10 mouse cellular contexts compared by ENCODE assay signal in the genomic region with DNA sequence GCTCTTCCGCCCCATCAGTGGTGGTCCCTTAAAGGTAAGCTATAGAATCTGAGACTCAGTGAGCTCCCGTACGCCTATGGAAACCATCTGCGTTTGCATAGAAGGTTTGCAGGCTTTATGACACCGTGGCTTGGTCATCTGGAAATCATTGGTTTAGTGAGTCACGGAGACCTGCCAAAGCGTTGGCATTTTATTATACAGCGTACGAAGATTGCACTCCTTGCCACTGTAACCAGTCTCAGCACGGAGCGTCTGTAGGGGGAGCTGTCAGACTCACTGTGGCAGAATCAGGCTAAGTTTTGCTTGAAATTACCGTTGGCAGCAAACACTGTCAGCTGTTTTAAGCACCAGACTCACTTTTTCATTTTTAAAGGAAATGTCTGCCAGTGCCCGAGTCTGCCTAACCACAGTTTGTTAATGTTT. TPM values are rescaled to one million over a fixed set of nuclear protein-coding genes. Genes with fewer than 3 reads are reported as not detected.
DNase-seq lines count a peak whose midpoint lies in the region; ATAC-seq and TF ChIP-seq lines count a peak whose summit lies in the region.
"Had no signal": no experiment of that assay in that cellular context is flagged by ENCODE, and none has a peak within 500 bp of the region (broad histone marks: within the 10 kb centered on the region; RNA-seq: fewer than 3 reads in every experiment).

No protein-coding gene starts in this region.

- H3K9me3 ChIP-seq in intestine, postnatal 0 days (ENCODE audit: control insufficient read depth): no peaks in the 10 kb centered on the region
- H3K9me3 ChIP-seq in intestine, embryonic 16.5 days (ENCODE audit: control insufficient read depth, low read length): no peaks in the 10 kb centered on the region
- H3K9me3 ChIP-seq in forebrain, embryonic 10.5 days: no peaks in the 10 kb centered on the region
- H3K9me3 ChIP-seq: liver, embryonic 15.5 days had no signal

- peak; percentile 18 for DNase-seq in MN1 (ENCODE audit: low spot score)
- DNase-seq in cerebellum, postnatal 14 days: peak; percentile 50 to 59
- DNase-seq in layer of hippocampus, adult 18-20 months (ENCODE audit: low spot score in 2 of 2): peak; percentile 58 to 89
- DNase-seq in lung, postnatal 14 days: peak; percentile 64
- no peak for DNase-seq in urinary bladder, adult 2 months (ENCODE audit: low spot score)
- no peak for DNase-seq in forebrain, embryonic 10.5 days (ENCODE audit: extremely low spot score, low spot score)

- ATAC-seq in intestine, postnatal 0 days: no peak
- ATAC-seq in intestine, embryonic 16.5 days: no peak

- no peaks in the 10 kb centered on the region for H3K4me1 ChIP-seq in intestine, postnatal 0 days (replicated peaks; ENCODE audit: control insufficient read depth, insufficient read depth, low read length)
- no peaks in the 10 kb centered on the region for H3K4me1 ChIP-seq in intestine, embryonic 16.5 days (ENCODE audit: control insufficient read depth, insufficient read depth, low read length)
- H3K4me1 ChIP-seq in forebrain, embryonic 10.5 days: no peaks in the 10 kb centered on the region
- H3K4me1 ChIP-seq: liver, embryonic 15.5 days had no signal

- peaks cover 21% of the 10 kb centered on the region for H3K36me3 ChIP-seq in intestine, postnatal 0 days (ENCODE audit: control insufficient read depth, insufficient read depth)
- no peaks in the 10 kb centered on the region for H3K36me3 ChIP-seq in intestine, embryonic 16.5 days (ENCODE audit: control insufficient read depth, insufficient read depth, low read length)
- H3K36me3 ChIP-seq in forebrain, embryonic 10.5 days (replicated peaks): peaks cover 42% of the 10 kb centered on the region

- H3K27me3 ChIP-seq in intestine, postnatal 0 days (replicated peaks; ENCODE audit: control insufficient read depth, insufficient read depth, low read length): no peaks in the 10 kb centered on the region
- no peaks in the 10 kb centered on the region for H3K27me3 ChIP-seq in intestine, embryonic 16.5 days (replicated peaks; ENCODE audit: control insufficient read depth, insufficient read depth, low read length)
- H3K27me3 ChIP-seq in forebrain, embryonic 10.5 days (ENCODE audit: poor library complexity, severe bottlenecking): no peaks in the 10 kb centered on the region
- H3K27me3 ChIP-seq: liver, embryonic 15.5 days had no signal

- WGBS in intestine, postnatal 0 days: 65% methylated on average over 13 of the region's 13 CpGs
- WGBS in intestine, embryonic 16.5 days: 73% methylated on average over 13 of the region's 13 CpGs
- 90% methylated on average over 13 of the region's 13 CpGs for WGBS in forebrain, embryonic 10.5 days

- no peak overlapping the region for H3K4me3 ChIP-seq in intestine, postnatal 0 days (ENCODE audit: low read depth, low read length)
- H3K4me3 ChIP-seq in intestine, embryonic 16.5 days (ENCODE audit: low read length): no peak overlapping the region
- no peak overlapping the region for H3K4me3 ChIP-seq in forebrain, embryonic 10.5 days
- H3K4me3 ChIP-seq: liver, embryonic 15.5 days had no signal

- H3K27ac ChIP-seq in intestine, postnatal 0 days (ENCODE audit: low read depth, low read length): no peak overlapping the region
- H3K27ac ChIP-seq in intestine, embryonic 16.5 days (ENCODE audit: low read length): no peak overlapping the region
- H3K27ac ChIP-seq in forebrain, embryonic 10.5 days: no peak overlapping the region
- H3K27ac ChIP-seq: liver, embryonic 15.5 days had no signal

- no peak overlapping the region for H3K9ac ChIP-seq in intestine, postnatal 0 days (ENCODE audit: low read depth, low read length)
- H3K9ac ChIP-seq in intestine, embryonic 16.5 days (ENCODE audit: low read depth, low read length): no peak overlapping the region
- H3K9ac ChIP-seq: liver, embryonic 15.5 days had no signal

- TF ChIP-seq CTCF in intestine, postnatal 0 days (IDR thresholded peaks at IDR 0.05; ENCODE audit: low read depth): peak; percentile 67

- no peak overlapping the region for H3K4me2 ChIP-seq in intestine, postnatal 0 days (replicated peaks; ENCODE audit: low read depth)
- H3K4me2 ChIP-seq in intestine, embryonic 16.5 days (ENCODE audit: low read depth, low read length): no peak overlapping the region
- H3K4me2 ChIP-seq: liver, embryonic 15.5 days had no signal

RNA-seq across cellular contexts. Expression of a gene that starts 44.4 kb away (rescaled TPM):
- 0.07 and 0.21 TPM in 2 replicates for polyA plus RNA-seq in intestine, postnatal 0 days (2015; fragmentation: Nextera tagmentation; extraction: Ambion mirVana)
- 0.22 and 0.45 TPM in 2 replicates for polyA plus RNA-seq in intestine, embryonic 16.5 days (2015; fragmentation: Nextera tagmentation; extraction: Ambion mirVana)
- total RNA-seq in layer of hippocampus, adult 18-20 months (2021): 1 to 10 TPM; 5.1 TPM
- polyA plus RNA-seq in urinary bladder, adult 2 months (2012; rRNA removed): 0.03 TPM in 1 of 2 replicates, not detected in the other
- not detected in 2 replicates for polyA plus RNA-seq in forebrain, embryonic 10.5 days (2016; fragmentation: Nextera tagmentation; extraction: Ambion mirVana)
- polyA plus RNA-seq: liver, embryonic 15.5 days had no signal

RNA-seq across cellular contexts. Expression of a gene that starts 55.6 kb away (rescaled TPM):
- polyA plus RNA-seq in intestine, postnatal 0 days (2015; fragmentation: Nextera tagmentation; extraction: Ambion mirVana): 25.0 and 27.8 TPM in 2 replicates
- 55.6 and 57.5 TPM in 2 replicates for polyA plus RNA-seq in intestine, embryonic 16.5 days (2015; fragmentation: Nextera tagmentation; extraction: Ambion mirVana)
- 100 to 1,000 TPM; 118 to 122 TPM for total RNA-seq in layer of hippocampus, adult 18-20 months (2021)
- polyA plus RNA-seq in urinary bladder, adult 2 months (2012; rRNA removed): 38.6 and 48.0 TPM in 2 replicates
- polyA plus RNA-seq in forebrain, embryonic 10.5 days (2016; fragmentation: Nextera tagmentation; extraction: Ambion mirVana): 59.4 and 59.9 TPM in 2 replicates

RNA-seq across cellular contexts. Expression of a gene that starts 56.0 kb away (rescaled TPM):
- polyA plus RNA-seq in intestine, postnatal 0 days (2015; fragmentation: Nextera tagmentation; extraction: Ambion mirVana): 0.44 TPM in 1 of 2 replicates, not detected in the other
- polyA plus RNA-seq in intestine, embryonic 16.5 days (2015; fragmentation: Nextera tagmentation; extraction: Ambion mirVana): not detected in 2 replicates
- not detected for total RNA-seq in layer of hippocampus, adult 18-20 months (2021)
- polyA plus RNA-seq in urinary bladder, adult 2 months (2012; rRNA removed): 0.03 TPM in 1 of 2 replicates, not detected in the other
- not detected in 2 replicates for polyA plus RNA-seq in forebrain, embryonic 10.5 days (2016; fragmentation: Nextera tagmentation; extraction: Ambion mirVana)
- polyA plus RNA-seq: liver, embryonic 15.5 days; testis, adult 2 months had no signal

RNA-seq across cellular contexts. Expression of a gene that starts 56.4 kb away (rescaled TPM):
- polyA plus RNA-seq in intestine, postnatal 0 days (2015; fragmentation: Nextera tagmentation; extraction: Ambion mirVana): 12.1 and 12.2 TPM in 2 replicates
- 18.1 and 18.4 TPM in 2 replicates for polyA plus RNA-seq in intestine, embryonic 16.5 days (2015; fragmentation: Nextera tagmentation; extraction: Ambion mirVana)
- 10 to 100 TPM; 44.7 to 47.0 TPM for total RNA-seq in layer of hippocampus, adult 18-20 months (2021)
- polyA plus RNA-seq in urinary bladder, adult 2 months (2012; rRNA removed): 18.3 and 20.9 TPM in 2 replicates
- polyA plus RNA-seq in forebrain, embryonic 10.5 days (2016; fragmentation: Nextera tagmentation; extraction: Ambion mirVana): 38.8 and 39.8 TPM in 2 replicates

Comparison
In these comparisons a context has a peak if more than half of its experiments do, and no peak if none do; other contexts are left out.
1. DNase-seq: peak in MN1 (single experiment), cerebellum, postnatal 14 days (2 of 2), layer of hippocampus, adult 18-20 months (2 of 2) and lung, postnatal 14 days (single experiment); none in urinary bladder, adult 2 months (single experiment) and forebrain, embryonic 10.5 days (single experiment).